Mouse (Mus musculus): Measurements from ENCODE around the gene Gmeb1. TPM values are rescaled to one million over a fixed set of nuclear protein-coding genes. Genes with fewer than 3 reads are reported as not detected.
A peak's percentile ranks its signal among the peaks of the same experiment; 100 is the strongest.

The Gmeb1 gene
- polyA plus RNA-seq, 1 experiment, result 9.0 TPM

- H3K27me3 ChIP-seq (replicated peaks), result no peaks in the 10 kb centered on the region
- TF ChIP-seq FLI1 (IDR thresholded peaks at IDR 0.05; ENCODE audit: low read length), result no peak
- TF ChIP-seq GATA1 (IDR thresholded peaks at IDR 0.05; ENCODE audit: borderline replicate concordance, low read length), result no peak
- peaks cover 67% of the 10 kb centered on the region for H3K4me1 ChIP-seq
- no peaks in the 10 kb centered on the region for H3K9me3 ChIP-seq
- H3K4me3 ChIP-seq (replicated peaks), result peak overlapping the region; percentile 98
- peaks cover 36% of the 10 kb centered on the region for H3K36me3 ChIP-seq (replicated peaks; ENCODE audit: low read length)
Measured at GRCm38 (mm10) chr4:132211091-132211942, 50.1 kb downstream of the Gmeb1 start.

- TF ChIP-seq GATA1 (IDR thresholded peaks at IDR 0.05; ENCODE audit: borderline replicate concordance, low read length), result no peak
- no peak for TF ChIP-seq FLI1 (IDR thresholded peaks at IDR 0.05; ENCODE audit: low read length)
- Histone ChIP-seq H3K4me1 (peaks cover 63% of the 10 kb centered on the region), H3K27me3 (replicated peaks) (no peaks in the 10 kb centered on the region), H3K4me3 (replicated peaks) (peak overlapping the region; percentile 98), H3K36me3 (replicated peaks; ENCODE audit: low read length) (peaks cover 46% of the 10 kb centered on the region), H3K9me3 (no peaks in the 10 kb centered on the region)
Measured at GRCm38 (mm10) chr4:132210325-132210724, 51.1 kb downstream of the Gmeb1 start.

GRCm38 (mm10) chr4:132209299-132209698 is 52.1 kb downstream of the Gmeb1 start:
- TF ChIP-seq FLI1 (IDR thresholded peaks at IDR 0.05; ENCODE audit: low read length) (no peak), GATA1 (IDR thresholded peaks at IDR 0.05; ENCODE audit: borderline replicate concordance, low read length) (no peak)
- no peaks in the 10 kb centered on the region for H3K9me3 ChIP-seq
- peaks cover 59% of the 10 kb centered on the region for H3K4me1 ChIP-seq
- H3K4me3 ChIP-seq (replicated peaks), result peak overlapping the region; percentile 64
- peaks cover 56% of the 10 kb centered on the region for H3K36me3 ChIP-seq (replicated peaks; ENCODE audit: low read length)
- H3K27me3 ChIP-seq (replicated peaks), result no peaks in the 10 kb centered on the region

GRCm38 (mm10) chr4:132207280-132207679 is 54.1 kb downstream of the Gmeb1 start:
- no peak for TF ChIP-seq FLI1 (IDR thresholded peaks at IDR 0.05; ENCODE audit: low read length)
- TF ChIP-seq GATA1 (IDR thresholded peaks at IDR 0.05; ENCODE audit: borderline replicate concordance, low read length), result no peak
- Histone ChIP-seq H3K4me1 (peaks cover 53% of the 10 kb centered on the region), H3K27me3 (replicated peaks) (no peaks in the 10 kb centered on the region), H3K9me3 (no peaks in the 10 kb centered on the region), H3K4me3 (replicated peaks) (no peak overlapping the region), H3K36me3 (replicated peaks; ENCODE audit: low read length) (peaks cover 76% of the 10 kb centered on the region)

- Histone ChIP-seq H3K9me3 (no peaks in the 10 kb centered on the region), H3K36me3 (replicated peaks; ENCODE audit: low read length) (peaks cover 83% of the 10 kb centered on the region), H3K4me1 (peaks cover 81% of the 10 kb centered on the region), H3K4me3 (replicated peaks) (no peak overlapping the region), H3K27me3 (replicated peaks) (no peaks in the 10 kb centered on the region)
- TF ChIP-seq FLI1 (IDR thresholded peaks at IDR 0.05; ENCODE audit: low read length) (no peak), GATA1 (IDR thresholded peaks at IDR 0.05; ENCODE audit: borderline replicate concordance, low read length) (no peak)
Measured at GRCm38 (mm10) chr4:132198771-132199170, 62.6 kb downstream of the Gmeb1 start.

GRCm38 (mm10) chr4:132198285-132198712 is 63.1 kb downstream of the Gmeb1 start:
- H3K4me3 ChIP-seq (replicated peaks), result no peak overlapping the region
- H3K36me3 ChIP-seq (replicated peaks; ENCODE audit: low read length), result peaks cover 81% of the 10 kb centered on the region
- TF ChIP-seq GATA1 (IDR thresholded peaks at IDR 0.05; ENCODE audit: borderline replicate concordance, low read length), result no peak
- no peak for TF ChIP-seq FLI1 (IDR thresholded peaks at IDR 0.05; ENCODE audit: low read length)
- H3K9me3 ChIP-seq, result no peaks in the 10 kb centered on the region
- peaks cover 81% of the 10 kb centered on the region for H3K4me1 ChIP-seq
- no peaks in the 10 kb centered on the region for H3K27me3 ChIP-seq (replicated peaks)

- Histone ChIP-seq H3K4me1 (peaks cover 80% of the 10 kb centered on the region), H3K4me3 (replicated peaks) (no peak overlapping the region), H3K36me3 (replicated peaks; ENCODE audit: low read length) (peaks cover 72% of the 10 kb centered on the region), H3K9me3 (no peaks in the 10 kb centered on the region), H3K27me3 (replicated peaks) (no peaks in the 10 kb centered on the region)
- TF ChIP-seq FLI1 (IDR thresholded peaks at IDR 0.05; ENCODE audit: low read length) (no peak), GATA1 (IDR thresholded peaks at IDR 0.05; ENCODE audit: borderline replicate concordance, low read length) (no peak)
Measured at GRCm38 (mm10) chr4:132194975-132195374, 66.4 kb downstream of the Gmeb1 start.

- H3K4me3 ChIP-seq (replicated peaks), result no peak overlapping the region
- H3K4me1 ChIP-seq, result peaks cover 74% of the 10 kb centered on the region
- no peaks in the 10 kb centered on the region for H3K27me3 ChIP-seq (replicated peaks)
- peaks cover 72% of the 10 kb centered on the region for H3K36me3 ChIP-seq (replicated peaks; ENCODE audit: low read length)
- no peaks in the 10 kb centered on the region for H3K9me3 ChIP-seq
- no peak for TF ChIP-seq GATA1 (IDR thresholded peaks at IDR 0.05; ENCODE audit: borderline replicate concordance, low read length)
- TF ChIP-seq FLI1 (IDR thresholded peaks at IDR 0.05; ENCODE audit: low read length), result no peak
Measured at GRCm38 (mm10) chr4:132194373-132194772, 67.0 kb downstream of the Gmeb1 start.

- Histone ChIP-seq H3K9me3 (no peaks in the 10 kb centered on the region), H3K27me3 (replicated peaks) (no peaks in the 10 kb centered on the region), H3K4me1 (peaks cover 18% of the 10 kb centered on the region), H3K36me3 (replicated peaks; ENCODE audit: low read length) (peaks cover 78% of the 10 kb centered on the region), H3K4me3 (replicated peaks) (no peak overlapping the region)
- TF ChIP-seq FLI1 (IDR thresholded peaks at IDR 0.05; ENCODE audit: low read length), result no peak
- no peak for TF ChIP-seq GATA1 (IDR thresholded peaks at IDR 0.05; ENCODE audit: borderline replicate concordance, low read length)
Measured at GRCm38 (mm10) chr4:132187826-132188401, 73.5 kb downstream of the Gmeb1 start.

GRCm38 (mm10) chr4:132183162-132183561 is 78.2 kb downstream of the Gmeb1 start:
- no peaks in the 10 kb centered on the region for H3K27me3 ChIP-seq (replicated peaks)
- no peaks in the 10 kb centered on the region for H3K9me3 ChIP-seq
- H3K4me3 ChIP-seq (replicated peaks), result no peak overlapping the region
- peaks cover 76% of the 10 kb centered on the region for H3K36me3 ChIP-seq (replicated peaks; ENCODE audit: low read length)
- H3K4me1 ChIP-seq, result peaks cover 23% of the 10 kb centered on the region
- TF ChIP-seq GATA1 (IDR thresholded peaks at IDR 0.05; ENCODE audit: borderline replicate concordance, low read length) (no peak), FLI1 (IDR thresholded peaks at IDR 0.05; ENCODE audit: low read length) (no peak)

Measured in megakaryocyte, embryonic 14.5 days (primary cell).